Mouse (Mus musculus): ENCODE results near the gene Pard3.

DNA sequence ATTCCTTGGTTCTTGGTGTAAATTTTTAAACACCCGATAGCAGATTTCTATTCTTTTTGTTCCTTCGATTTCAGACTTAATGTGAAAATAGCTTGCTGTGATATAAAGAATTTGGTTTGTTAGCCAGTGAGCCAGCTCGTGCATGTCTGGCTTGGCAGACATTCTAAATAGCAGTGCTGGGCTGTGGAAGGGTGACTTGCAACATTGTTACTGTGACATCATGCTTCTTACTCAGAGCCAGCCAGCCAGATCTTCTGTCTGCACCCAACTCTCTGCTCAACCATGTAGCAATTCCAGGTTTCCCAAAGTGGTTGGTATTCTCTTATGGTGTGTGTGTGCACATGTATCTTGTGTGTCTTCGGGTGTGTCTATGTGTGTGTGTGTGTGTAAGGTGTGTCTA is 163.7 kb downstream of the Pard3 start:
- no peak for TF ChIP-seq CTCF (IDR thresholded peaks at IDR 0.05; ENCODE audit: borderline replicate concordance, control insufficient read depth, extremely low read depth, insufficient read depth, low read length, poor library complexity)
- no peak for TF ChIP-seq POLR2A (IDR thresholded peaks at IDR 0.05; ENCODE audit: control insufficient read depth, extremely low read depth, insufficient read depth, low read length, poor library complexity)
